Mouse (Mus musculus) brain, adult 2 months (tissue): ENCODE measurements around the gene Stk11ip.
A peak's percentile ranks its signal among the peaks of the same experiment; 100 is the strongest.

Experiments used
- DNase-seq: peaks from one replicate; pipeline ENCODE4 v3.0.0; 2011; ENCODE audit warnings: low read depth, low spot score

Stk11ip gene

DNA sequence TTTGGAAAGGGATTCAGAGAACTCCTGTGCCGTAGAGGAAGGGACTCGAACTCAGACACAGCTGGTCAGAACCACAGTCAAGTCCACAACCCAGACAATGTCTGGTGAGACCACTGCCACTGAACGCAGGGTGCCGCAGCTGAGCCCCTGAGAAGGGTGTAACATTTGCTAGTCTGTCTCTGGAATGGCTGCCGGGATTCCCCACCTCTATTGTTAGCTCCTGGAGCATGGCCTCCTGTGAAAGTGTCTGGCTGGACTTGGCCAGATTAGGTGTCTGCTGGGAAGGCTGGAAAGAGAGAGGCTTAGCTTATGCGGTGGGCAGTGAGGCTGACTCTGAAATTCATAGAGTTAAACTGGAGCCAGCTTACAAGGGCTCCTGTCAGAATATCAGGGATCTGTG lies 49.1 kb downstream of the Stk11ip start:
- no peak for DNase-seq

GRCm38 (mm10) chr1:75572776-75573175 lies 51.4 kb downstream of the Stk11ip start:
- peak; percentile 98 for DNase-seq

- DNase-seq = no peak
Measured at GRCm38 (mm10) chr1:75573715-75574114, 52.4 kb downstream of the Stk11ip start.

- DNase-seq = peak; percentile 89
Measured at GRCm38 (mm10) chr1:75574476-75575310, 53.4 kb downstream of the Stk11ip start.

- DNase-seq = peak; percentile 43
Measured at GRCm38 (mm10) chr1:75581936-75582624, 60.8 kb downstream of the Stk11ip start.

DNA sequence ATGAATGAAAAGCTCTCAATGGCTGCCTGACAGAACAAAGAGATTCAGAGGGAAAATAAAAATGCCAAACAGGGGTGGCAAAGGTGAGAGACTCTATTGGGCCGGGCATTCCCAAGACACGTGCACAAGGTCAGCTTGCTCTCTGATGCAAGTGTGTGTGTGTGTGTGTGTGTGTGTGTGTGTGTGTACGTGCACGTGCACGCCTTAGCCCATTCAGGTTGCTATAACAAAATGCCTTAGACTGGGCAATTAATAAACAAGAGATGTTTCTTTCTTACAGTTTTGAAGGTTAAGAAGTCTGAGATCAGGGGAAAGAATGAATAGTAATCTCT lies 61.3 kb downstream of the Stk11ip start:
- no peak for DNase-seq

DNA sequence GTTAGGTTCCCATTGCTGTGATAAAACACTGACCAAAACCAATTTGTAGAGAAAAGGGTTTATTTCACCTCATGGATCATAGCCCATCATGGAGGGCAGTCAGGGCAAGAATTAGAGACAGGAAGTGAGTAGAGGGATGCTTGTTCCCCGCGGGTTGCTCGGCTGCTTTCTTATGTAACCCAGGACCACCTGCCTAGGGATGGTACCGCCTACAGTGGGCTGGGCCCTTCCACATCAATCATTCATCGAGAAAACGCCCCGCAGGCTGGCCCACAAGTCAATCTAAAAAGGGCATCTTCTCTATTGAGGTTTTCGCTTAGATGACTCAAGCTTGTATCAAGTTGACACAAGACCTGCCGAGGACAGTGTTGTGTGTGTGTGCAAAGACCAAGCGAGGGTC lies 61.7 kb downstream of the Stk11ip start:
- DNase-seq = no peak

DNA sequence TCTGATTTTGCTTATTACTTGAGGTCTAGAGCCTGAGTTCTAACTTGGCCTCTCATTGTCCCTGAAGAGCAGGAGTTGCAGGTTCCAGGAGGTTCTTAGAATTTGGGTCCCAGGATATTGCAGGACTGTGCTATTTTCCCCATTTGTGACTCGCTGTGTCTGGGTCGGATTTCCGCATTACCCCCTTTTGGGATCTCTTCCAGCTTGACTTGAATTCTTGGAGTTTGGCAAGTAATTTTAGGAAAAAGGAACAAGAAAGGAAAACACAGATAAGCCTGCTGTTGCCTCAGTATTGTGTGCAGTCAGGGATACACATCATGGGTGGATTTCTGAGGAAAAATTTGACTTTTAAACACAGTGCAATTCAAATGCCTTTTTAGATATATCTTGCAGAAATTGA lies 65.5 kb downstream of the Stk11ip start:
- DNase-seq = no peak
